Mouse (Mus musculus) Muller cell, postnatal 12 days (primary cell): Measurements from ENCODE around the gene Olfr641.

ENCODE experiments used
- DNase-seq: peaks from one replicate; pipeline ENCODE4 v3.0.0-alpha.2; 2015; ENCODE audit errors: inconsistent ontology term

Olfr641 gene

DNA sequence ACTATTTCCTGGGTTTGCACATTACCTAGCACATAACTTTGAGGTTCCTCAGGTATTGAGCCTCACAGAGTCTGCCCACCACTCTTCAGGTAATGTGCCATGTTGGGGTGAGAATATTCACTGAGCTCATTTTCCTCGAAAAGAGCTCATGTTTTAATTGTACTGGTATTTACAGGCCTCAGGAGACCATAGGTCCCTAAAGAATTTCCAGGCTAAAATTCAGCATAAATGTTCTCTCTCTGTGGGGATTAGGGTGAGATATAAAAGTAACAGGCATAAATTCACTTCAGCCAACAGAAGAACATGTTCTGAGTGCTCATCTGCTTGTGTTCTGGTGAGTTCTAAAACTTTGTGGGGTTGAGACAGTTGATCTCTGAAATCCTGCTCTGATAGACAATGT, at the start of gene Olfr641:
Gene Olfr641 (plus strand): TSS at position 301 of the 400 bp plus-strand sequence.
- no peak for DNase-seq

DNA sequence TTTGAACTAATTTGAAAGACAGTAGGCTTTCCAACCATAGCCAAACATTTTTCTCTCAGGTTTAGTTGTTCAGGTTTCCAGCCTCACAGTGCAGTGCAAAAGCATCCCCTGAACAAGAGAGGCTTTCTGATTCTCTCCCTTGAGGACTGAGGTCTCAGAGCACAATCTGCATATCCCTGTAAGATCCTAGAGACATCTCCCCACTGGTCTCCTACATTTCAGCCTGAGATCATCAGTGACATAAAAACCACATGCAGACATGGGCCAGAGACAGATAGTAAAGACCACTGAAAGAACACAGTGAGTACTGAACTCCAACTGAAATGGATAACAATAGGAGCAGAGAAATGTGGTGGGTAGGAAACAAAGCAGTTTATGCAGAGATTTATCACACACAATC, 36.8 kb upstream of the Olfr641 start, which contains the start of gene Olfr638:
Gene Olfr638 (plus strand): TSS at position 301 of the 400 bp plus-strand sequence.
- DNase-seq = no peak

DNA sequence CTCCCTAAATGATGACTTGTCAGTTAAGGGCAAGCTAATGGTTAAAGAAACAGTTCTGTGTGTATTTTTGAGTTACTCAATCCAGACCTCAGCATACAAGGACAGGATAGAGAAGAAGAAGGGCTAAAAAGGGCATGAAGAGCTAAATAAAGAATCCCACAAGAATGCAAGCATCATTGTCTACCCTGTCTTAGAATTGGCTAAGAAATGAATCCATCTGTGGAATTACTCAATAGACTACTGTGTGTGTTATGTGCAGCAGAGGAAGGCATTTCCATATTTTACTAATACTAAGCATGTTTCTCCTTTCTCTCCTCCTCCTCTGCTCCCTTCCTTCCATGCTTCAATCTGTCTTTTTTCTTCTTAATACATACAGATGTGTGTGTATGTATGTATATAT, 36.1 kb upstream of the Olfr641 start:
- no peak for DNase-seq

DNA sequence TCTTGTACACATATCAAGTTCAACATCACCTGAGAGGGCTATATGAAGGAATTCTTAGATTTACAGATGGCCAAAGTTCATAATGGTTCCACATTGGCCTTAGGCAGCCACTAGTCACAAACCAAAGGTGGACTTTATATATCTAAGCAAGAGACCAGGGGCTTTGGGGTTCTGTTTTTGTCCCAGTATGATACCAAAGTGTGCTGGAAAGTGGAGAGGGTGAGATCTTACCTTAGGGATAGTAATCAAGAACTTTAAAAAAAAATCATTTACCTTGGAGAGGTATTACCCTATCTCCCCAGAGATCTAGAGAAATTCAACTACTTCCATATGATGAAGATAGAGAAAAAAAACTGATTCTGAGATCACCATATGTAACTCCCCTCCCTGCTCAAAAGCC, 18.0 kb upstream of the Olfr641 start, which contains the start of gene Olfr639:
Gene Olfr639 (minus strand): TSS at position 101 of the 400 bp plus-strand sequence.
- DNase-seq = no peak

DNA sequence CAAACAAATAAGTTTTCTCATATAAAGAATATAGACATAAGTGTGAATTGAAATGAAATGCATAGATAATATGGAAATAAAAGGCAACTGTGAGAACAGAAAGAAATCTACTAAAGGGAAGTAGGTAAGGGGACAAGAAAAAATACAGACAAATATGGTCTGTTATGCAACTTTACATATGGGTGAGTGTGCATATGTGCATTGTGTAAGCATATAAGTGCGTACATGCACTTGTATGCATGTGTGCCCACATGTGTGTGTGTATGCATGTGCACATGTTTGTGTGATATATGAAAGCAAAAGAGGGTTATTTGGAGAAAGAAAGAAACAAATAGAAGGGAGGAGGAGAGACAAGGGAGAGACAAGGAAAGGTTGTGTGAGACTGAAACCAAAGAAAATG, 16.3 kb upstream of the Olfr641 start:
- DNase-seq = no peak

DNA sequence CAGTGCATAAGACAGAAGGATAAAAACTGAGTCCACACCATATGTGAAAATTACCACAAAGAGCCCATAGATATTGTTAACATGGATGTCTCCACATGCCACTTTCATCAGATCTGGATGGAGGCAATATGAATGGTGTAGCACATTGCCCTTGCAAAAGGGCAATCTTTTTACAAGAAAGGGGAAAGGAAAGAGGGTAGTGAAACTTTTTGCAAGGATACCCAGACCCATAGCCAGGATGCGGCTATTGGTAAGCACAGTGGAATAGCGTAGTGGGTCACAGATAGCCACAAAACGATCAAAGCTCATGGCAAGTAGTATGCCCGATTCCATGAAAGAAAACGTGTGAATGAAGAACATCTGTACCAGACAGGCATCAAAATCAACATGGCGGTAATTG, 13.6 kb upstream of the Olfr641 start:
- DNase-seq = no peak

DNA sequence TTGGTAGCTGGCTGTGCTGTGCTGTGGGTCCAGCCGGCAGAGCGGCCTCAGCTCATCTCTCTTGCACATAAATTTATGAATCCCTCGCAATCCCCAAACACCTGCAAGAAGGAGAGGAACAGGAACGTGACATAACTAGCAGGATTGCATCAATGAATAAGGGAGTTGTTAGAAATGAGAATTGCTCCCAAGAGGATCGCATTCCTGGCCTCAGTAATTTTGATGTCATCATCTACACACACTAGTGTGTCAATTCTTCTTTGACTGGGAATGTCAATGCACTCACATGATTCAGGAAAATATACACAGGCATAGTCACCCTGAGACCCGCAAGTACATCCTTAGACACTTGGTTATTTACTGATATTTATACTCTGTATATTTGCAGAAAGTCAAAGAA, 9.8 kb upstream of the Olfr641 start, which contains the start of gene Olfr640:
Gene Olfr640 (minus strand): TSS at position 101 of the 400 bp plus-strand sequence.
- DNase-seq = no peak

DNA sequence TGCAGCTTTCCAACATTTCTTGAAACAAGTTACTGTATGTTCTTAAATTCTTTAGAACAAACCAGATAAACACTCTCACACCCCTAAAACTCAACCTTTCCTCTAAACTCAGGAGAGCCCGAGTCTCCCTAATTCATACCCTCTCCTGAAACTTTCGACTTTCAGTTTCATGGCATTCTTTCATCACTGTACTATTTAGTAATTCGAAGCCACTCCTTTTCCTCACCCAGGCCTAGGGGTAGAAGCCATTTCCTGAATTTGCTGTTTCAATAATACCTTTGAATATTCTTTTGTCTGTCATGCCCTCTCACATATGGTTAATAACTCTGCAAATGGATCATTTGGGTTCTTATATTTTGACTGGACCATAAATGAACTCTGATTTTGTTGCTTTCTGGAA, 8.3 kb upstream of the Olfr641 start:
- DNase-seq = no peak

DNA sequence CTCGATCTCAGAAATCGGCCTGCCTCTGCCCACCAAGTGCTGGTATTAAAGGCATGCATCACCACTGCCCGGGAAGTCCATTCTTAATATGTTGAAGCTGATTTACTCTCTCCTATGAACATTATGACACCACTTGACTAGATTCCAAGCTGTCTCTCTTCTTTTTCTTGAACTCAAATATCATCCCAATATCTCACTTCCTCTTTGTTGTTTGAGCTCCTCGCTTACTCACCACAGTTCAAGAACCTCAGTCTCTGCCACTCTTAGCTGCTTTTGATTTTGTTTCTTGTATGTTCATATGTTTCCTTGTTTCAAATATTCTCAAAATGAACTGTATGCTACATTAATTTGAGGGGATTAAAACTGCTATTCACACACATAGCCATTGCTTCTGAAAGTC, 15.5 kb downstream of the Olfr641 start:
- DNase-seq = no peak

DNA sequence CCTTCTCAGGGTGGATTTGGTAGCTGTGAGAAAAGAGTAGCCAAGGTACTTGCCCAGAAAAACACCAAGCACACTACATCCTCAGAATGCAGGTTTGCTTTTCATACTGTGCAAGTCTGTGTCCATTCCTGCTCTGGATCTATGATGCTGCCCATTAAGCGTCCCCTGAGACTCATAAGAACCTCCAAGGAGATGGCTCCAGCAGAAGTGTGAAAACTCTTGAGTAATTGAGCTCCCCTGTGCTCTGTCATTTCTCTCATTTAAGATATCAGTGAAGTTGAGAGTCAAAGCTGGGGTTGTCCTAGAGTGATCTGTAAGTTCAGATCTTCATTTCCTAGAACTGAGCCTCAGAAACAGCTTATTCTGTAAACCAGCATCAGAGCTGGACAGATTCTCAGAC, 17.3 kb downstream of the Olfr641 start, which contains the start of gene Olfr642:
Gene Olfr642 (minus strand): TSS at position 101 of the 400 bp plus-strand sequence.
- DNase-seq = no peak

DNA sequence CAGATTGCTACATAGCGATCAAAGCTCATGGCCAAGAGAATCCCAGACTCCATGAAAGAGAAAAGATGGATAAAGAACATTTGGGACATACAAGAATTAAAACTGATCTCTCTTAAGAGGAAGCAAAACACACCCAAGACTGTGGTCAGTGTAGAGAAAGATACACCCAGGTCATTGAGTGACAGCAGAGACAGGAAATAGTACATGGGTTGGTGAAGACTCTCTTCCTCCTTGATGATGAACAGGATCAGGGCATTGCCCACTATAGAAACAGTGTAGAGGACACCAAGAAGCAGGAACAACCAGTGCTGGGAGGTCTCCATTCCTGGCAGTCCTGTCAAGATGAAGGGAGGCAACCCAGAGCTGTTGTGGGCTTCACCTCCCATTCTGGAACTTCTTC, 24.0 kb downstream of the Olfr641 start:
- DNase-seq = no peak

DNA sequence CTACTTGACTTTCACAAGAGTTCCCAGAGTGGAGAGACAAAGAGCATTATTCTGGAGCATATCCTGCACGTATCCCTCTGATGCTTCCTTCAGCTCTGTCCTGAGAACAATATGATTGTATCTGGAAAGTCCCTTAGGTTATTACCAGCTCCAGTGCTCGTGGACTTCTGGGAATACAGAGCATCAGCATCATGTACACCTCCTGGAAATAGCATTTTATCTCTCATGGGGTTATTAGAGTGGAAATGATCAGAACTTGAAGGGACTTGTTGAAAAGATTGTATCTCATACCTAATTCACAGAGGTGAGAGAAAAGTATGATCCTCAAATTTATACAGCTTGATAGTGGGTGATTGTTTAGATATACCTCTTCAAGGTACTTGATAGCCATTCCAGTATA, 26.1 kb downstream of the Olfr641 start, which contains the start of gene 4930516K23Rik:
Gene 4930516K23Rik (minus strand): TSS at position 101 of the 400 bp plus-strand sequence.
- no peak for DNase-seq

DNA sequence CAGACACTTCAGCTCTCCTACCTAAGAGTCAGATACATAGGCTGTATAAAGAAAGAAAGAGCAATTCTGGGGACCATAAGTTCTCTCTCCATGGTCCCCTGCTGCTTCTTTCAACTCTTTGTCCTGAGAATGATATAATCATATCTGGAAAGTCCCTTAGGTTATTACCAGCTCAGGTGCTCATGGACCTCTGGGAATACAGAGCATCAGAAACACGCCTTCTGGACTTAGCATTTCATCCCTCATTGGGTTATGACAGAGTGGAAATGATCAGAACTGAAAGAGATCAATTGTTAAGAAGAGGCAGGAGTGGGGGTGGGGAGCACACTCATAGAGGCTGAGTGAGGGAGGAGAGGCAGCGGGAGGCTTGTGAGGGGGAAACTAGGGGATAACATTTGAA, 36.5 kb downstream of the Olfr641 start, which contains the start of gene Olfr644:
Gene Olfr644 (minus strand): TSS at position 101 of the 400 bp plus-strand sequence.
- DNase-seq = no peak

DNA sequence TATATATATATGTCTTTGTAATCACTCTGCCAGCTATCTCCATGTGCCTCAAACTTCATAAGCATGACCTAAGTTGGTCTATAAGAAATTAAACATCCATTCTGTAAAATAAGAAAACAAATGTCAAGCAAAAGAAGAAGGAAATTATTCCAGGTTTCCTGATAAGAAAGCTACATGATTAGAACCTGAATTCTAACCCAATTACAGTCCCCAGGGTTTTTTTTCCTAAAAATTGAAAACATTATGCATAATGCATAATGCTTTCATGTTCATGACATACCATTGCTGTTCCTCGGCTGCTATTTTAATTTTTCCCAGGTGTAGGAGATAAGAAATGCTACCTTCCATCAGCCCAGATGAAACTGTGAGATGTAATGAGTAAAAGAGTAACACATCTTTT, 50.1 kb downstream of the Olfr641 start, which contains the start of gene Olfr645:
Gene Olfr645 (minus strand): TSS at position 101 of the 400 bp plus-strand sequence.
- no peak for DNase-seq
